Mouse (Mus musculus) splenic B cell, adult 2 months (primary cell): Measurements from ENCODE around the gene Flcn.
A peak's percentile ranks its signal among the peaks of the same experiment; 100 is the strongest.
"Not testable (repeated sequence)": the region's sequence is repeated elsewhere in the genome, so short reads cannot be mapped to it uniquely, and the experiment has no call there.

Source experiments
- DNase-seq: peaks from one replicate; pipeline ENCODE4 v3.0.0-alpha.2; 2011; ENCODE audit warnings: low read depth, low spot score
- H3K27me3 ChIP-seq: 2 replicates; pipeline ENCODE4 v1.6.1; 2012; ENCODE audit warnings: mild to moderate bottlenecking, low read length, moderate library complexity, mixed read lengths; ENCODE audit not compliant: control insufficient read depth, poor library complexity, insufficient read depth, severe bottlenecking
- H3K36me3 ChIP-seq: 2 replicates; pipeline ENCODE4 v1.6.1; 2012; ENCODE audit warnings: mild to moderate bottlenecking, low read length, moderate library complexity, mixed read lengths; ENCODE audit not compliant: control insufficient read depth, poor library complexity, insufficient read depth, severe bottlenecking

The Flcn gene

GRCm38 (mm10) chr11:59809670-59810474, at the start of gene Flcn:
TSS of gene Flcn (minus strand) at chr11:59810016.
- peaks cover 1% of the 10 kb centered on the region for H3K36me3 ChIP-seq

GRCm38 (mm10) chr11:59852865-59853264, 43.0 kb upstream of the Flcn start:
- no peaks in the 10 kb centered on the region for H3K27me3 ChIP-seq
- DNase-seq, result no peak

More at GRCm38 (mm10) chr11:59809670-59810474, at the start of gene Flcn:
- peak; percentile 92 for DNase-seq
- no peaks in the 10 kb centered on the region for H3K27me3 ChIP-seq

GRCm38 (mm10) chr11:59847891-59848884, 38.4 kb upstream of the Flcn start:
- peak; percentile 67 for DNase-seq
- Histone ChIP-seq H3K27me3 (no peaks in the 10 kb centered on the region), H3K36me3 (no peaks in the 10 kb centered on the region; the same call in 1 of the 2 replicates)

More at GRCm38 (mm10) chr11:59852865-59853264, 43.0 kb upstream of the Flcn start:
- H3K36me3 ChIP-seq, result no peaks in the 10 kb centered on the region

GRCm38 (mm10) chr11:59847131-59847530, 37.3 kb upstream of the Flcn start:
- Histone ChIP-seq H3K27me3 (no peaks in the 10 kb centered on the region), H3K36me3 (no peaks in the 10 kb centered on the region; the same call in 1 of the 2 replicates)
- peak; percentile 76 for DNase-seq

- Histone ChIP-seq H3K36me3 (no peaks in the 10 kb centered on the region; the same call in 1 of the 2 replicates), H3K27me3 (no peaks in the 10 kb centered on the region)
- DNase-seq, result no peak
These were observed 36.5 kb upstream of the Flcn start for GRCm38 (mm10) chr11:59846311-59846710.

GRCm38 (mm10) chr11:59839459-59840126, 29.8 kb upstream of the Flcn start, which contains the start of gene Cops3:
TSS of gene Cops3 (minus strand) at chr11:59839838.
- no peaks in the 10 kb centered on the region for H3K27me3 ChIP-seq
- 0 out of 2 replicates have a peak, but pooled peaks cover 5% of the 10 kb centered on the region for H3K36me3 ChIP-seq
- peak; percentile 98 for DNase-seq

- H3K36me3 ChIP-seq, result 0 out of 2 replicates have a peak, but pooled peaks cover 5% of the 10 kb centered on the region
- no peaks in the 10 kb centered on the region for H3K27me3 ChIP-seq
- DNase-seq, result peak; percentile 96
These were observed 29.2 kb upstream of the Flcn start, which contains the start of gene Nt5m for GRCm38 (mm10) chr11:59839008-59839458. TSS of gene Nt5m (plus strand) at chr11:59839447.

- peaks cover 7% of the 10 kb centered on the region; the same call in 1 of the 2 replicates for H3K36me3 ChIP-seq
- no peak for DNase-seq
- H3K27me3 ChIP-seq, result no peaks in the 10 kb centered on the region
These were observed 28.6 kb upstream of the Flcn start for GRCm38 (mm10) chr11:59838426-59838825.

- not testable (repeated sequence) for DNase-seq, H3K27me3 ChIP-seq, H3K36me3 ChIP-seq
These were observed 28.0 kb upstream of the Flcn start for GRCm38 (mm10) chr11:59837789-59838188.

- H3K36me3 ChIP-seq, result peaks cover 22% of the 10 kb centered on the region
- DNase-seq, result no peak
- H3K27me3 ChIP-seq, result no peaks in the 10 kb centered on the region
These were observed 11.8 kb upstream of the Flcn start for GRCm38 (mm10) chr11:59821625-59822024.

- Histone ChIP-seq H3K27me3 (no peaks in the 10 kb centered on the region), H3K36me3 (peaks cover 11% of the 10 kb centered on the region)
- no peak for DNase-seq
These were observed 8.1 kb upstream of the Flcn start for GRCm38 (mm10) chr11:59817916-59818315.

GRCm38 (mm10) chr11:59815482-59816065, 5.8 kb upstream of the Flcn start:
- DNase-seq, result no peak
- H3K27me3 ChIP-seq, result no peaks in the 10 kb centered on the region
- peaks cover 8% of the 10 kb centered on the region for H3K36me3 ChIP-seq

GRCm38 (mm10) chr11:59814936-59815335, 5.1 kb upstream of the Flcn start:
- Histone ChIP-seq H3K27me3 (no peaks in the 10 kb centered on the region), H3K36me3 (peaks cover 8% of the 10 kb centered on the region)
- no peak for DNase-seq

GRCm38 (mm10) chr11:59814311-59814710, 4.5 kb upstream of the Flcn start:
- no peaks in the 10 kb centered on the region for H3K27me3 ChIP-seq
- no peak for DNase-seq
- peaks cover 5% of the 10 kb centered on the region for H3K36me3 ChIP-seq
